Mouse (Mus musculus): ENCODE measurements around the gene Ppp1r12b.

DNA sequence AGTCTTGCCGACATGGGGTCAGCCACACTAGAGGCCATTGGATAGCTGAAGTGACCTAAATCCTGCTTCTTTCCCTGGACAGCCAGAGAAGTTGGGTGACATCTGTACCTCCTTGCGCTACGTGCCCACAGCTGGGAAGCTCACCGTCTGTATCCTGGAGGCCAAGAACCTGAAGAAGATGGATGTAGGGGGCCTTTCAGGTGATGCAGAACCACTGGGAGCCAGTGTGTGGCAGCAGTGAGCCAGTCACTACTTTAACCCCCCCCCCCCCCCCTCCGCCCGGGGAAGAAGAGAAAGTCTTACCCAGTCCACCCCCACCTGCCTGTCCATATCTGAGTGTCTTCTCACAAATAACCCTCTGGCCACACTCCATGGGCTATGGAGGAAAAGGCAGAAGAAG is 210.1 kb downstream of the Ppp1r12b start:
- TF ChIP-seq CTCF (IDR thresholded peaks at IDR 0.05; ENCODE audit: control insufficient read depth, insufficient read depth, low read length) = peak; percentile 46; the same call in 1 of the 2 replicates
- no peak for TF ChIP-seq POLR2A (IDR thresholded peaks at IDR 0.05; ENCODE audit: borderline replicate concordance, control insufficient read depth, low read depth, low read length)

Measured in bone marrow, adult 2 months (tissue).